Mouse (Mus musculus): ENCODE measurements around the gene Gjb3. TPM values are rescaled to one million over a fixed set of nuclear protein-coding genes. Genes with fewer than 3 reads are reported as not detected.

Gene Gjb3
- total and polyA plus RNA-seq, 3 experiments = not detected

GRCm38 (mm10) chr4:127327258-127327657 is 3.4 kb downstream of the Gjb3 start:
- TF ChIP-seq SIN3A (IDR thresholded peaks at IDR 0.05; ENCODE audit: low read length) = no peak
- TF ChIP-seq NELFE (IDR thresholded peaks at IDR 0.05; ENCODE audit: low read depth, low read length) = no peak
- no peak for TF ChIP-seq POLR2A (IDR thresholded peaks at IDR 0.05; ENCODE audit: control insufficient read depth in 1 of 2, insufficient read depth in 1 of 2, low read depth in 1 of 2, low read length in 2 of 2, poor library complexity in 1 of 2)
- no peak for TF ChIP-seq CHD1 (IDR thresholded peaks at IDR 0.05; ENCODE audit: low read depth, low read length)
- TF ChIP-seq BHLHE40 (IDR thresholded peaks at IDR 0.05; ENCODE audit: borderline replicate concordance, low read depth, low read length) = no peak
- no peak for TF ChIP-seq ZKSCAN1 (IDR thresholded peaks at IDR 0.05; ENCODE audit: low read depth, low read length)
- no peak for TF ChIP-seq POLR2AphosphoS5 (IDR thresholded peaks at IDR 0.05; ENCODE audit: borderline replicate concordance, low read depth, low read length)
- no peak for TF ChIP-seq TCF12 (IDR thresholded peaks at IDR 0.05; ENCODE audit: low read depth, low read length)
- no peak for TF ChIP-seq USF2 (IDR thresholded peaks at IDR 0.05; ENCODE audit: borderline replicate concordance in 1 of 2, insufficient read depth in 1 of 2, low read depth in 1 of 2, low read length in 2 of 2)
- no peak for TF ChIP-seq E2F4 (IDR thresholded peaks at IDR 0.05; ENCODE audit: borderline replicate concordance, low read depth, low read length)
- TF ChIP-seq CHD2 (IDR thresholded peaks at IDR 0.05; ENCODE audit: low read length) = no peak
- TF ChIP-seq RCOR1 (IDR thresholded peaks at IDR 0.05; ENCODE audit: low read depth, low read length) = no peak
- TF ChIP-seq ZNF384 (IDR thresholded peaks at IDR 0.05; ENCODE audit: low read depth, low read length) = no peak
- no peak for TF ChIP-seq MAFK (IDR thresholded peaks at IDR 0.05; ENCODE audit: borderline replicate concordance, low read depth, low read length)
- TF ChIP-seq MAX (IDR thresholded peaks at IDR 0.05; ENCODE audit: low read length) = no peak
- TF ChIP-seq KAT2A (conservative IDR thresholded peaks at IDR 0.05; ENCODE audit: low read depth, low read length) = no peak
- TF ChIP-seq MEF2A (IDR thresholded peaks at IDR 0.05; ENCODE audit: extremely low read depth, insufficient replicate concordance, low read depth, low read length, poor library complexity, severe bottlenecking) = no peak
- no peak for TF ChIP-seq ETS1 (IDR thresholded peaks at IDR 0.05; ENCODE audit: low read depth, low read length)
- no peak overlapping the region for H3K9ac ChIP-seq (ENCODE audit: control insufficient read depth, low read depth, low read length, poor library complexity, severe bottlenecking)
- no peak overlapping the region for H3K27ac ChIP-seq (ENCODE audit: control insufficient read depth, low read depth, low read length)
- no peaks in the 10 kb centered on the region for H3K4me1 ChIP-seq (ENCODE audit: control insufficient read depth in 1 of 2, insufficient read depth in 2 of 2, low read length in 2 of 2)
- no peaks in the 10 kb centered on the region for H3K27me3 ChIP-seq (ENCODE audit: control insufficient read depth in 1 of 2, insufficient read depth in 2 of 2, low read length in 2 of 2)
- no peak for DNase-seq (ENCODE audit: low read depth, low spot score)
- H3K9me3 ChIP-seq (replicated peaks; ENCODE audit: insufficient read depth, low read length) = no peaks in the 10 kb centered on the region
- no peak overlapping the region for H3K4me3 ChIP-seq (ENCODE audit: control insufficient read depth in 1 of 2, insufficient read depth in 1 of 2, low read depth in 2 of 2, low read length in 2 of 2)
- H3K36me3 ChIP-seq (ENCODE audit: control insufficient read depth in 1 of 2, insufficient read depth in 2 of 2, low read length in 2 of 2) = no peaks in the 10 kb centered on the region
- no peaks in the 10 kb centered on the region for H3K79me2 ChIP-seq (ENCODE audit: control insufficient read depth, insufficient read depth, low read length, poor library complexity)

DNA sequence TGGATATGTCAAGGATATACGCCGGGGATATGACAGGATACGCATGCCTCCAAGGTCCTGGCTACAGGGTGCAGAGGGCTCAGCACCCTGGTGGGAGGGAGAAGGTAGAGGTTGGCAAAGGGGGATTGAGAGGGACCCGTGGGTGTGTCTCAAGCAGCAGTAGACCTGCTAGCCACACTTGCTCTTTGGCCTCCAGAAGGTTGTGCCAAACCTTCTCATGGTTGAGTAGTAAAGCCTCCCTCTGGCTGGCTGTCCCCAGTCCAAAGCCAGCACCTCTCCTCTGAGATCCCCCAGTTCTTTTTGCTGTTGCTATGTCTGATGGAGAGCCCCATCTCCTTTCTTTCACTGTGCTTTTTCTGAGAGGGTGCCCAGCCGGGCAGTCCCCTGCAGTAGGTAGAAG is 5.4 kb downstream of the Gjb3 start:
- DNase-seq (ENCODE audit: low read depth, low spot score) = no peak
- no peak overlapping the region for H3K4me3 ChIP-seq (ENCODE audit: control insufficient read depth in 1 of 2, insufficient read depth in 1 of 2, low read depth in 2 of 2, low read length in 2 of 2)
- H3K4me1 ChIP-seq (ENCODE audit: control insufficient read depth in 1 of 2, insufficient read depth in 2 of 2, low read length in 2 of 2) = no peaks in the 10 kb centered on the region
- no peaks in the 10 kb centered on the region for H3K79me2 ChIP-seq (ENCODE audit: control insufficient read depth, insufficient read depth, low read length, poor library complexity)
- no peaks in the 10 kb centered on the region for H3K9me3 ChIP-seq (replicated peaks; ENCODE audit: insufficient read depth, low read length)
- H3K9ac ChIP-seq (ENCODE audit: control insufficient read depth, low read depth, low read length, poor library complexity, severe bottlenecking) = no peak overlapping the region
- no peaks in the 10 kb centered on the region for H3K27me3 ChIP-seq (ENCODE audit: control insufficient read depth in 1 of 2, insufficient read depth in 2 of 2, low read length in 2 of 2)
- TF ChIP-seq SIN3A (IDR thresholded peaks at IDR 0.05; ENCODE audit: low read length) (no peak), CHD2 (IDR thresholded peaks at IDR 0.05; ENCODE audit: low read length) (no peak), TBP (IDR thresholded peaks at IDR 0.05; ENCODE audit: low read depth, low read length) (no peak), GABPA (IDR thresholded peaks at IDR 0.05; ENCODE audit: low read depth, low read length) (no peak), USF1 (IDR thresholded peaks at IDR 0.05; ENCODE audit: low read depth, low read length) (no peak), HCFC1 (IDR thresholded peaks at IDR 0.05; ENCODE audit: low read depth, low read length) (no peak), ZC3H11A (IDR thresholded peaks at IDR 0.05; ENCODE audit: low read depth, low read length) (no peak), POLR2A (IDR thresholded peaks at IDR 0.05; ENCODE audit: control insufficient read depth in 1 of 2, insufficient read depth in 1 of 2, low read depth in 1 of 2, low read length in 2 of 2, poor library complexity in 1 of 2) (no peak), POLR2AphosphoS5 (IDR thresholded peaks at IDR 0.05; ENCODE audit: borderline replicate concordance, low read depth, low read length) (no peak), TCF12 (IDR thresholded peaks at IDR 0.05; ENCODE audit: low read depth, low read length) (no peak), ZKSCAN1 (IDR thresholded peaks at IDR 0.05; ENCODE audit: low read depth, low read length) (no peak), ELF1 (IDR thresholded peaks at IDR 0.05; ENCODE audit: low read depth, low read length) (no peak), POLR2AphosphoS2 (IDR thresholded peaks at IDR 0.05; ENCODE audit: low read length) (no peak), MXI1 (IDR thresholded peaks at IDR 0.05; ENCODE audit: low read depth, low read length) (no peak), MYB (IDR thresholded peaks at IDR 0.05; ENCODE audit: low read depth, low read length) (no peak), MAX (IDR thresholded peaks at IDR 0.05; ENCODE audit: low read length) (no peak), RCOR1 (IDR thresholded peaks at IDR 0.05; ENCODE audit: low read depth, low read length) (no peak), MEF2A (IDR thresholded peaks at IDR 0.05; ENCODE audit: extremely low read depth, insufficient replicate concordance, low read depth, low read length, poor library complexity, severe bottlenecking) (no peak), E2F4 (IDR thresholded peaks at IDR 0.05; ENCODE audit: borderline replicate concordance, low read depth, low read length) (no peak), RAD21 (IDR thresholded peaks at IDR 0.05; ENCODE audit: low read depth, low read length) (no peak)
- H3K27ac ChIP-seq (ENCODE audit: control insufficient read depth, low read depth, low read length) = no peak overlapping the region
- no peaks in the 10 kb centered on the region for H3K36me3 ChIP-seq (ENCODE audit: control insufficient read depth in 1 of 2, insufficient read depth in 2 of 2, low read length in 2 of 2)
